Mouse (Mus musculus): ENCODE results near the gene Serpina1e.
"Not testable (repeated sequence)": the region's sequence is repeated elsewhere in the genome, so short reads cannot be mapped to it uniquely, and the experiment has no call there.

Serpina1e gene

DNA sequence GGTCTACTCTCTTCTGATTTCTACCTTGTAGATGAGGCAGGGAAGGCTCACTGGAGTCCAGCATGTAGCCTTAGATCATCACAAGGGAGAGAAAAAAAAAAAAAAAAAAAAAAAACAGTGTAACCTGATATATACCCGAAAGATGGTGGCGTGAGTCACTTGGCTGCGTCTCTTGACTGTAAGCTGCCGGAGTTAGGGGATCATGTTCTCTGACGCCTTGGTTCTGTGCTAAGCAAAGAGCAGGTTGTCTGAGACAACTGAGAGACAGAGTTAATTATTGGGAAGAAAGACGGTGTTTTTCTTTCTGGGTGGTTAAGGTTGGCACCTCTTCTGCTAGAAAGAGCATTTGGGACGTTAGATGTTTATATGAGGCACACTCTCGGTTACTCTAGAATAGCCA, 4.1 kb upstream of the Serpina1e start:
- no peak for DNase-seq (ENCODE audit: low spot score)

- no peak for DNase-seq (ENCODE audit: low spot score)
Observed at GRCm38 (mm10) chr12:103962337-103962736, 3.6 kb upstream of the Serpina1e start.

GRCm38 (mm10) chr12:103961716-103962115, 2.9 kb upstream of the Serpina1e start:
- no peak for DNase-seq (ENCODE audit: low spot score)

DNA sequence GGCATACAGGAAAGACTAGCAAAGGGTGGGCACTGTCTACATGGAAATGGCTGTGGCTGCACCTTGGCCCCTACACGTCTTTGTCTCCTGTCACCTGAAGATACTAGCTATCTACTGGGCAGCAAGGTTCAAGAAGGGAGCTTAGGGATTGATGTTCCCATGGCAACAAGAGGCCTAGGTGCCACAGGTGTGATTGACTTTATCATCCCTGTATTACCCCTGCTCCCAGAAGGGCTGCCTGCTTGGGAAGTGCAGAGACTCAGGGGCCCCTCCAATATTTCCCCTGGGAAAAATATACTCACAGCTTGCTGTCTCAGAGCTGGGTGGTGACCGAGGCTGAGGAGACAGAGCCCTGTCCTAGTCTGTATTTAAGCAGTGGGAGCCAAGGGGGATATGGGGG, 2.2 kb downstream of the Serpina1e start:
- DNase-seq (ENCODE audit: low spot score) = not testable (repeated sequence)

DNA sequence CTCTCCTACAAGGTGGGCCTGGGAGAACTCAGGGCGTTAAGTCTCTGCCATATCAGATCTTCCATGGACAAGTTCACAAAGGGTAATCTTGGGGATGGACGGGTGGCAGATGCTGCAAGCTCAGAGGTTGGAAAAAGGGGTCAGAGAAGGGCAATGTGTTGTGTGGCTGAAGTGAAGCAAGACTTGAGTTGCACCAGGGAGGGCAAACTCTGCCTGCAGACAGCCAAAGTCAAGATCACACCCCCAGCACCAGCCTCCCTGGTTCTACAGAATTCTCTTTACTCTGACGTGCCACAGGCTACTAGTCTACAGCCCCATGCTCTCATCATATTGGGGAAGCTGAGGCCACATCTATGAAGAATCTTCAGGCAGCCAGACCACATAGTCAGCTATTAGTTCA, 5.8 kb downstream of the Serpina1e start:
- not testable (repeated sequence) for DNase-seq (ENCODE audit: low spot score)

GRCm38 (mm10) chr12:103946243-103946642, 12.5 kb downstream of the Serpina1e start:
- DNase-seq (ENCODE audit: low spot score) = no peak

- not testable (repeated sequence) for DNase-seq (ENCODE audit: low spot score)
Observed at GRCm38 (mm10) chr12:103909181-103909580, 49.6 kb downstream of the Serpina1e start.

GRCm38 (mm10) chr12:103907746-103908145, 51.0 kb downstream of the Serpina1e start:
- DNase-seq (ENCODE audit: low spot score) = not testable (repeated sequence)

- DNase-seq (ENCODE audit: low spot score) = not testable (repeated sequence)
Observed at GRCm38 (mm10) chr12:103904837-103905340, 53.9 kb downstream of the Serpina1e start, which contains the start of gene Serpina1c. Serpina1c (minus strand) TSS chr12:103904887.

GRCm38 (mm10) chr12:103901929-103902328, 56.8 kb downstream of the Serpina1e start:
- not testable (repeated sequence) for DNase-seq (ENCODE audit: low spot score)
